Mouse (Mus musculus): ENCODE results near the gene 4921524J17Rik.

4921524J17Rik gene

DNA sequence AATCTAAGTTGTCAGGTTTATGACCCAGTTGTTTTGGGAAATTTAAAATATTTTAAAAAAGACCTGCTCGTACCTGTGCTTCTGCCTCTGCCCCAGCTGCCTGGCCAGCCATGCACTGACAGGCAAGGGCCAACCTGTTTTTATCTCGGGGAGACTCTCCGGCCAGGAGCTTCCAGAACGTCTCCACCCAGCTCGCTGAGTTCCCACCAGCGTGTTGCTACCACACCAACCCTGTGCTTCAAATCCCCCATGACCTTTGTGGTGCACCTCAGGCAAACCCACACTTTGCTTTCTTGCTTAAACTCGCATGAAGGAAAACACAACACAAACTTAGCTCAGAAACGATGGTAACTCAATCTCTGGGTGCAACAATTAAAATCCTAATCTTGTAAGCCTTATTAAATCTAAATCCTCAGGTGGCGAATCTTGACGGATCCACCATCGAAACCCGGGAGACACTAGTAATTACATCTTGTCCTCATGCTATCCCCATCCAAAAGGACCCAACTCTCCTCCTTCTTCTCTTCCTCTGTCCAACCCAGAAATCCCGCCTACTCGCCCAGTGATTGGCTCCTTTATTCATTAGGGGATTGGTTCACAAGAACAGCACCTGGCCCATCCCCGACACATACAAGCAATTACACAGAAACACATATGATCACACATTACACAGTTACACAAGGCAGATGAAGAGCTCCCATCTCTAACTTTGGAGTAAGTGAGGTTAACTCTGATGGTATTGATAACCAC, 13.5 kb upstream of the 4921524J17Rik start:
- no peak for ATAC-seq (ENCODE audit: insufficient number of reproducible peaks, low FRiP score, low TSS enrichment)

DNA sequence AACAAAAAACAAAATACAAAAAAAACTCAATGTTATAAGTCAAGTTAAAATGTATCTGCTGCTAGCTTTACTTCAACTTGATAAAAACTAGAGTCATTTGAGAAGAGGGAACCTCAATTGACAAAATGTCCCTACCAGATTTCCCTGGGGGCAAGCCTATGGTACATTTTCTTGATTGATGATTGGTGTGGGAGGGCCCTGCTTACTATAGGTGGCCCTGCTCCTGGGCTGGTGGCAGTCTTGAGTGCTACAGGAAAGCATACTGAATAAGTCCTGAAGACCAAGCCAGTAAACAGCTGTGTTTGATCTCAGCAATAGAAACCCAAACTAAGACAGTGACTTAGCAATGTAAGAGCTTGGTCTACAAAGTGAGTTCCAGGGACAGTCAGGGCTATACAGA, 11.5 kb upstream of the 4921524J17Rik start:
- ATAC-seq (ENCODE audit: insufficient number of reproducible peaks, low FRiP score, low TSS enrichment), result no peak

DNA sequence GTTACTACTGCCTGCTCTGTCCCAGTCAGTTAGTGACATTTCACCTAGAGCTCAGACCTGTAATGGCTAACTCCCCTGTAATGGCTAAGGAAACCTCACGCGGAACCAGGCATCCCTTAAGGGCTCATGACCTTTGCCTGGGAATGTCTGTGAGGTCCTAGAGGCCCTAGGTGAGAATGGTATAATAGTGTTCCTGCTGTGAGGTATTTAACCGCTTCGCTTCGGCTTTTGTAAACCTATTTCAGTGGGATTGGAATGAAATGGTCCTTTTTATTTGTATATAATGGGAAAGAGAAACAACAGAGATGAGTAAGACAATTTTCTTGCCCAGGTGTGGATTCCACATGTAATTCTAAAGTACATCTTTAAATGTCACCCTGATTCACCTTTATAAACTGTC, 8.9 kb upstream of the 4921524J17Rik start:
- ATAC-seq (ENCODE audit: insufficient number of reproducible peaks, low FRiP score, low TSS enrichment), result no peak

DNA sequence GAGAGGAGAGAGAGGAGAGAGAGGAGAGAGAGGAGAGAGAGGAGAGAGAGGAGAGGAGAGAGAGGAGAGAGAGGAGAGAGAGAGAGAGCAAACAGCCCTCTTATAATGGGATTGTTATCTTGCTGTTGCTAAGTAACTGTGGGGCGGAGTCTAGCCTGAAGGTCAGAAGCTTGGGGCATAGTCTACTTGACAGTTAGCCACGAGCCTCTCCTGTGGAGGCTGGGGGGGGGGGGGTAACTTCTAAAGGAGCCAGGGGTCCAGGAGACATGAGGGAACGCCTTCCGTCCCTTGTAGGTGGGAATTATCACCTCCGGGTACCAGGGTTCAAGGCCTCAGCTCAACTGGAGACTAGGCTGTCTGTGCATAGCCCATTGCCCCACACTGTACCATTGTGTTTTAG, 3.1 kb upstream of the 4921524J17Rik start:
- ATAC-seq (ENCODE audit: insufficient number of reproducible peaks, low FRiP score, low TSS enrichment), result no peak

DNA sequence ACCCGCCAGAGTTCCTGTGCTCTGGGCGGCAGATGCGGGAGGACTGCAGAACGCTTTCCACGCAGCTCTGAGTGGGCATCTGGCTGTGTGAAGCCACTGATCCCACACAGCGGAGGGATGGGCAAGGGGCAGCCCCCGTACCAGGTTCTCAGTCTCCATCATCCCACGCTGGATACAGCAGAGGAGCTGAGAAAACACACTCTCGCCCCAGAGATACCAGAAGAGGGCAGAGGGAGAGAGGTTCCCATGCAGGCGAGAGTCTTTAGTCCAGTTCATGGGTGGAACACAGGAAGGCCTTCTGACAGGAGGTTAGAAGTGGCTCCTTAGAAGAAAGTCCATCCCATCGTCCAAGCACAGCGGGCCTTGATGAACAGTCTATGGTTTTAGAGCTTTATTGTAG, 2.2 kb upstream of the 4921524J17Rik start:
- ATAC-seq (ENCODE audit: insufficient number of reproducible peaks, low FRiP score, low TSS enrichment), result no peak

DNA sequence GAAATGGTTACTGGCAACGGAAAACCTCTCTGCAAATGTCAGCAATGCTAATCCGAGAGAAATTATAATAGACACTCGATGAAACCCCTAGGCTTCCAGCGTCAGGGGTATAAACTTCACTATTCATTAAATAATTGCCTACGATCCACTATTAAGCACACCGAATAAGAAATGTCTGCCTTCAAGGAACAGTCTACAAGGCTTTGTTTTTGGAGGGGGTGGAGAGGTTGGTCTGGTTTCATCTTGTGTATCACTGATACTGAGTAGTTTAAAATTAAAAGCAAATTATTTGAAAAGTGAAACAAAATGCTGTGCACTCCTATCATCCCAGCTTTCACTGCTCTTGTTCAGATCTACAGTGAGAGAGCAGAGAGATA, 372 bp upstream of the 4921524J17Rik start:
- ATAC-seq (ENCODE audit: insufficient number of reproducible peaks, low FRiP score, low TSS enrichment), result peak; percentile 60

DNA sequence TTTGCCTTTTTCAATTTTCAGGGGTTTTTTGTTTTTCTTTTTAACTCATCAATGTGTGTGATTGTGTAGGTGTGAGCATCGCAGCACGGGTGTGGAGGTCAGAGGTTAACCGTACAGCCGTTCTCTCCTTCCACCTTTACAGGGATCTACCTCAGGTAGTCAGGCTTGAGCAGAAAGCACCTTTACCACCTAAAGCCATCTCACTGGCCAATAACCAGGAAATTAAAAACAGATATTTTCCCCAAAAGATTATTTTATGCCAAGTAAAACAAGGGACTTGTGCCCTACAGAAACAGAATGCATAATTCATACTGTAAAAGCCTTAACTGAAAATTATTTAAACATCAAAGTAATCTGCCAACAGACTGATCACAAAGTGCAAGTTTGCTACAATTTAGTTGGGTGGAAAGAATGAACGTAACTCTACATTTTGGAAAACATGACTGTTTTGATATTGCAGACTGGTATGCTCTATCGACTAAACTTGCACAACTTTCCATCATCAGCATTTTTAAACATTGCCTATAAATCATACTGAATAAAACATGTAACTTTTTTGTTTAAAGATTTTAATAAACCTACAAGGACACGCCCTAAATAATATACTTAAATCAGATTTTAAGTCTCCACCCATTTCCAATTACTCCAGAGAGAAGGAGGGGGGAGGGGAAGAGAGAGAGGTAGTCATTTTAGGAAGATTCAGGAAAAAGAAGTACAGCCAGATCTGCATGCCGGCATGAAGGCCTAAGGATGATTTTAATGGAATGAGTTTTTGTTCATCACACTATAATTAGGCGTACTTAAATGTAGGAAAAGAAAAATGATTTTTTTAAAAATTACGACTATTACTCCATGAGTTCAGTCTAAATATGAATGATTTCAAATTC, 1.1 kb downstream of the 4921524J17Rik start:
- no peak for ATAC-seq (ENCODE audit: insufficient number of reproducible peaks, low FRiP score, low TSS enrichment)

DNA sequence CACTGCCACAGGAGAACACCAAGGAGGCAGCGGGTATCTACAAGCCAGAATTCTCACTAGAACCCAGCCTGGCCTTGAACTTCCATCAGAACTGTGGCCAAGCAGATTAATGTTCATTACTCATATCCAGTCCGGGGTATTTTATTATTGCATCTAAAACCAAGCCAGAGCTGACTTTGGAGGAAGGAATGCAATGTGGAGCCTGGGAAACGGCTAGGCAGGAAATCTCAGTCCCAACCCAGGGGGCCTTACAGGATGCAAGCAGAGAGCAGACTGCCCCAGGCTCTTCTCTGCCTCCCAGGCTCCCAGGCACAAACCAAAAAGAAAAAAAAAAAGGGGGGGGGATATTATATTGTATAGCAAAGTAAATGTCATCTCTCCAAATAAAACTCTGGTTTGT, 1.8 kb downstream of the 4921524J17Rik start:
- ATAC-seq (ENCODE audit: insufficient number of reproducible peaks, low FRiP score, low TSS enrichment), result no peak

DNA sequence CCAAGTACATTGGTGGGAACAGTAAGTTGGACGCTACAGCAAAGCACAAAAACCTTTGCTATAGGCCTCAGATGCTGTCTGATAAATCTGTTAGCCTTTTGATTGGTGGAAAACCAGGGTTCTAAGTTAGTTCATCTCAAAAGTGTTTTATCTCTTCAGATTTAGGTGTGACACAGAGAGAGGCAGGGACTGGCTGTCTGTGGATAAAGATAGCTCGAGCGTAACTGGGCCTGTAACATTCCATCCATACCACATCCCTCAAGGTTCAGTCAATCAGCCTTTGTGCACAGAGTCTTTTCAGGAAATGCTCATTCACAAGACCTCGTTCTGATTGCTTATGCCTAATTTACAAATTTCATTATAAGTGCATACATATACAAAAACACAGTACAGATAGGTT, 3.4 kb downstream of the 4921524J17Rik start:
- ATAC-seq (ENCODE audit: insufficient number of reproducible peaks, low FRiP score, low TSS enrichment), result no peak

DNA sequence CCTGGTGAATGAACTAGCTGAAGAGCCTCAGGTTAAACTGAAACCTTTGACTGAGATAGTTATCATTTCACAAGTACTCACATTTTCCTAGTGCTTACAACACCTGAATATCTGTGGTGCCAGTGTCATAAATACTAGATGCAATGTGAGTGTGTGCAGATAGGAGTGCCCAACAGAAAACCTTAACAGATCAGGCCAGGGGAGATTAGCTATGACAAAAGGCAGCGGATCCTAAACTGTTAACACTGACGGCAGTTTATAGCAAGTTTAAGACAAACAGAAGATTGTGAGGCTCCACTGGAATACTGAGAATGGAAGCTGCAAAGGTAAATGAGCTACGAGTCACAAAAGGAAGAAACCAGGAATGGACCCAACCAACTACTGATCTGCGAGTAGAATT, 5.6 kb downstream of the 4921524J17Rik start:
- ATAC-seq (ENCODE audit: insufficient number of reproducible peaks, low FRiP score, low TSS enrichment), result no peak

DNA sequence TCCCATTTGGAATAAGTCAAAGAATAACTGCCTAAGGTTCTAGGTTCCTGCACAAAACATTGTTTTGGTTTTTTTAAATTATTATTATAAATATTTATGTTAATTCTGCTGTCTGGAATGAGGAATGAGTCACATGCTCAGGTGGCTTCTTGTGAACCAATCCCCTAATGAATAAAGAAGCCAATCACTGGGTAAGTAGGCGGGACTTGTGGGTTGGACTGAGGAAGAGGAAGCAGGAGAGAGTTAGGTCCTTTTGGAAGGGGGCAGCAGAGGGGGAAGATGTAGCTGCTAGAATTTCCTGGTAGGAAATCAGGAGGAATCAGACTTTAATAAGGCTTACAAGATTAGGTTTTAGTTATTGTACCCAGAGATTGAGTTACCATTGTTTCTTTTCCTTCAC, 11.3 kb downstream of the 4921524J17Rik start:
- ATAC-seq (ENCODE audit: insufficient number of reproducible peaks, low FRiP score, low TSS enrichment), result no peak

DNA sequence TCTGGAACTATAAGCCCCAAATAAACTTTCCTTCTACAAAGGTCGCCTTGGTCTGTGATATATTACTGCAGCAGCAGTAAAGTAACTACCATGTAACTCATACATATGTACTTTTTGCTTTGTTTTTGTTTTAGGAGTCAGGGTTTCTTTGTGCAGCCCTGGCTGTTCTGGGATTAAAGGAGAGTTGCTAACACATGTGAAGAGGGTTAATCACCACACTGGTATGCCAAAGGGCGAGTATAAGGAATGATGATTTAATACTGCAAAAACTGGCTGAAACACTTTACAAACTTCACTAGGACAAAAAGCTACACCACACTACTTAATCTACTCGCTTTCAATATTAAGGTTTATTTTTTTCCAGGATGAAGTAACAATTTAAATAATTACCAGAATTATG, 24.1 kb downstream of the 4921524J17Rik start:
- no peak for ATAC-seq (ENCODE audit: insufficient number of reproducible peaks, low FRiP score, low TSS enrichment)

DNA sequence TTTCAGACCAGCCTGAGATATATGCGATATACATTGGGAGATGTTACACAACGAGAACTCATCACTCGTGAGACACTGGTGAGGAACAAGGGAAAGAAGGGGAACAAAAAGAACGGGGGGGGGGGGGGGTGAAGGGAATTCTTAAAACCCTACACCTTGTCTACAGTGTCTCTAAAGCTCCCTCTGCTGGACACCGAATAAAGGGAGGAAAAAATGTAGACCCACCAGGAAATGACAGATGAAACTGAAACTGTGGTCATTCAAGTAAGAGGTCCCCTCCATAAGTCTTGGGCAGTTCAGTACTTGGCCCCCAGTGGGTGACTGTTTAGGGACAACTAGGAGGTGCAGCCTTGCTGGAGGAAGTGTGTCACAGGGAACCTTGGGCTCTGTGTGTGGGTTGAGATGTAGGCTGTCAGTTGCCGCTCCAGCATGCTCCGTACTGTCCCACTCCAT, 24.6 kb downstream of the 4921524J17Rik start:
- no peak for ATAC-seq (ENCODE audit: insufficient number of reproducible peaks, low FRiP score, low TSS enrichment)

DNA sequence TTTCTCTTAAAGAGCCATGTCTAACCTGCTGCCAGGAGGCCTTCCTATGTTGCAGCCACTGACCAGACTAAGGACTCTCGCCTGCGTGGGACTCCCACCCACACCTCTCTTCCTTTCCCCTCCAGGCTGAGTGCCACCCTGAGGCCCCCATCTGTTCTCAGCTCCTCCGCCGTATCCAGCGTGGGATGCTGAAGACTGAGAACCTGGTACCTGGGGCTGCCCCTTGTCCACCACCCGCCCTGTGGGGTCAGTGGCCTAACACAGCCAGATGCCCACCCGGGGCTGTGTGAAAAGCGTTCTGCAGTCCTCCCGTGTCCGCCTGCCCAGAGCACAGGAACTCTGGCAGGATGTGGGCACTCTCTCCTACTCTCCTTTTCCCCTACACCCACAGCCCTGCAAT, 26.7 kb downstream of the 4921524J17Rik start:
- no peak for ATAC-seq (ENCODE audit: insufficient number of reproducible peaks, low FRiP score, low TSS enrichment)

DNA sequence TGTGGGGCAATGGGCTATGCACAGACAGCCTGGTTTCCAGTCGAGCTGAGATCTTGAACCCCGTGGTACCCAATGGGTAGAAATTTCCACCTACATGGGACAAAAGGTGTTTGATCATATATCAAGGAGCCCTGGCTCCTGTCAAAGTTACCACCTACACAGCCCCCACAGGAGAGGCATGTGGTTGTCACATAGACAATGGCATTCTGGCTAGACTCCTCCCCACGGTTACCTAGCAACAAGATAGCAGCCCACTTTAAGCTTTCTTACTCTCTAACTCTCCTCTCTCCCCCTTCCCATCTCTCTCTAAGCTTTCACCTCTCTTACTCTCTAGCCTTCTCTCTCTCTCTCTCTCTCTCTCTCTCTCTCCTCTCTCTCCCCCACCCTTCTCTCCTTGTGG, 27.2 kb downstream of the 4921524J17Rik start:
- no peak for ATAC-seq (ENCODE audit: insufficient number of reproducible peaks, low FRiP score, low TSS enrichment)

DNA sequence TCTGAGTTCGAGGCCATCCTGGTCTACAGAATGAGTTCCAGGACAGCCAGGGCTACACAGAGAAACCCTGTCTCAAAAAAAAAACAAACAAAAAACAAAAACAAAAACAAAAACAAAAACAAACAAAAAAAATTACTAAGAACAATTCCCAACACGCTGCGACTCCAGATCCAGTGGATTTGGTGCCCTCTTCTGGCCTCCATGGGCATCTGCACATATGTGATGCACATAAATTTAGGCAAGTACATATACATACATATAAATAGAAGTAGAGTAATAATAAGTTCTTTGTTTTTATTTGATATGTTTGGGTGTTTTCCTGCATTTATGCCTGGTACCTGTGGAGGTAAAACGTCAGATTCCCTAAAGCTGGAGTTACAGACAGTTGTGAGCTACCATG, 34.1 kb downstream of the 4921524J17Rik start:
- ATAC-seq (ENCODE audit: insufficient number of reproducible peaks, low FRiP score, low TSS enrichment), result no peak

DNA sequence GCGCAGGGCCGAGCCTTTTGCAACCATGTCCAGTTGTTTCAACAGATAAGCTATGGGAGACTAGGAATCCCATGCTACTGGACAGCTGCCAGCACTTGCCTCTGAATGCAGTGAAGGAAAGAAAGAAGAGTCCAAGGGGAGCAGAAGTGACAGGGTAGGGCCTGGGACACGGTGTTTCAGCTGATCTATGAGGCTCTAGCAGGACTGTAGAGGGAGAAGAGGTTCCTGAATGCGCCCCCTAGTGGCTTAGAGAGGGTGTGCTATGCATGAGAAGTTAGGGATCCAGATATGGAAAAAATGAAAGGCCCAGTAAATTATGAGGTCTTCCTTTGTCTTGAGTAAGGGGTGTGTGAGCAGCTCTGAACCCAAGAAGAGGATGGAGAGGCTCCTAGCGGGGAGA, 35.1 kb downstream of the 4921524J17Rik start:
- ATAC-seq (ENCODE audit: insufficient number of reproducible peaks, low FRiP score, low TSS enrichment), result no peak

DNA sequence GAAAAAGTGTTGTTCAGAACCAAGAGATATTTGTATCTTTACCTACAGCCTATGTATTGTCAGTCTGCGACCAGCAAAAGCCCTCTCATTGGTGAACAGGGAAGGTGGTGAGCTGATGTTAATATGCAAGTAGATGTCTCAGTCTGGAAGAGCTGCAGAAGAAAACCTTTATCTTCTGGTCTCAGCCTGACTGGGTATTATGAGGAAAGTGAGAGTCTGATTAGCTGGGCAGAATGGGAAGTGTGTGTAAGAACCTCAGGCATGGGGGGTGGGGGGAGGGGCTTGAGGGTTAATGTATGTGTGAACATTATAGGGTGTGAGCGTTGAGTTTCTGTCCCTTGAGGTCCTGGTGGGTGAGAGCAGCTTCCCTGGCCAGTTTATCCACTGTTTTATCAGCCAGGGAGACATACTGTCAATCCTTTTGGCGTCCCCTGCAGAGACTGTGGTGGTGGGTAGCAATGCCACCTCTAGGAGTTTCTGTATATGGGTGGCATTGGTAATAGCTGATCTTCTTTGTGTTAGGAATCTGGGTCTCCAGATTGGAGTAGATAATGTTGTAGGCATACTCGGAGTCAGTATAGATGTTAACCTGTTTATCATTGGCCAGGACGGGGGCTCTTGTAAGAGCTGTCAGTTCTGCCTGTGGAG, 36.1 kb downstream of the 4921524J17Rik start:
- ATAC-seq (ENCODE audit: insufficient number of reproducible peaks, low FRiP score, low TSS enrichment), result no peak

DNA sequence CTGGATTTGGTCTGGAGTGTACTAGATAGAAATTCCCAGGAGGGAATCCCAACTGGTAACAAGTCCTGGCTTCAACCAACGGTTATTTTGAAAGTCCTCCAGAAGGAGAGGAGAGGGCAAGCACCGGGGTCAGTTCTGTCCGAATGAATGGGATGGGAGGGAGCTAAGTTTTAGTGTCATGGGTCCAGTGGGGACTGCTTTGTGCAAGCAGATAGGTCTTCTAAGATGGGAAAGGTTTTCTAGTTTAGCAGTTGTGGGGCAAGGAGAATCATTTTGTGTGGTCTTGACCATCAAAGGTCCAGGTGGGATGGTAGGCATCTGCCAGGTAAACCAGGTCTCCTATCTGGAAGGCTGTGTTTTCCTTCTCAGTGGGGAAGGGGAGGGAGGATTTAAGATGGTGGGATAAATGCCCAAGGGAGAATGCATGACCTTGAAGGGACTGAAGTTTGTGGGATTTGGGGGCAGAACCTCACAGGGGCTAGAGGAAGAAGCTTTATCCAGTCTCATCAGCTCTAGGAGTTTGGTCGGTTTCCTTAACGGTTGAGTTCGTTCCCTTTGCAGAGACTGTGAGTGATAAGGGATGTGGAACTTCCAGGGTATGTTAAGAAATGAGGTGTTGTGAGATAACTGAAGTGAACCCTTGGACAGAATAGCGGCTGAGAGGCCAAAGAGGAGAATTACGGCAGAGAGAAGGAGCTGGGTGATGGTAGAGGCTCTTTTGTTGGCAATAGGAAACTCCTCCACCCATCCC, 36.8 kb downstream of the 4921524J17Rik start:
- no peak for ATAC-seq (ENCODE audit: insufficient number of reproducible peaks, low FRiP score, low TSS enrichment)

DNA sequence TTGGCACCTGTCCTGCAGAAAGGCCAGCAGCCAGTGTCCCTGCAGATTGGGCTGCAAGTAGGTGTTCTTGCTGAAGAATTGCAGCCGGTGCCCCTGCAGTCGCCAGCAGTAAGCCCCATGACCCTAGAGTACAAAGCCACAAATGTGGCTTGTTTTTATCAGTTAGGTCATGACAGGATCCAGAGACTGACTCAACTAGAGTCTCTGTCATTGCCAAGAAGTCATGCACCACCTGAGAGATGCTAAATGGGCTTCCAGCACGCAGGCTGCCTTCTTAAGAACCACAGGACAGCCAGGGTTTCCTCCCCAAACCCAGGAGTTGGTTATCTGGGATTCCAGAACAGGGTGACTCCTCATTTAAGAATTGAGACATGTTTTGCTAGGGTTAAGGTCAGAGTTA, 37.6 kb downstream of the 4921524J17Rik start:
- no peak for ATAC-seq (ENCODE audit: insufficient number of reproducible peaks, low FRiP score, low TSS enrichment)

DNA sequence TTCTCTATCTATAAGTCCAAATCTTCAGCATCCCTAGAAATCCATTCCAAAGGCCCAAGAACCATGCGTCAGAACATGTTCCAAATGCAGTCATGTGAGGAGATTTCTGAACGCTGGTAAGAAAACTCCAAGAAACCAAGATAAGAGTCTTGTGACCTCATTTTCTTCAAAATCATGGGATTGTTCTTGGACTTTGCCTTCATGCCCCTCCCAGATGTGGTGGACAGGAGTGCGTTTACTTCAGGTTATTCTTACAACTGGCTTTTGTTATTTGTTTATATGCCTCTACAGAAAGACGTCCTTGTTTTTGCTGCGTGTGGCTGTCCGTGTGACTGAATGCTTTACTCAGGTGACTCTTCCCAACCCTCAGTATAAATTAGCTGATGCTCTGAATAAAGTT, 39.4 kb downstream of the 4921524J17Rik start:
- no peak for ATAC-seq (ENCODE audit: insufficient number of reproducible peaks, low FRiP score, low TSS enrichment)
